Mouse (Mus musculus): ENCODE measurements around the gene Gm128. TPM values are rescaled to one million over a fixed set of nuclear protein-coding genes. Genes with fewer than 3 reads are reported as not detected.

The Gm128 gene
- total RNA-seq (2021) (not detected), polyA plus RNA-seq (2012; rRNA removed) (0.16 and 0.26 TPM in 2 replicates)
- long read RNA-seq, result 0 reads

- H3K79me2 ChIP-seq (replicated peaks; ENCODE audit: control insufficient read depth, insufficient read depth, low read length), result no peaks in the 10 kb centered on the region
- H3K27ac ChIP-seq, result no peak within 1 kb of the TSS
- TF ChIP-seq CTCF (IDR thresholded peaks at IDR 0.05) (no peak), EP300 (IDR thresholded peaks at IDR 0.05; ENCODE audit: insufficient read depth, low read depth, low read length) (no peak), POLR2A (IDR thresholded peaks at IDR 0.05; ENCODE audit: insufficient read depth, low read depth, low read length) (no peak)
- no peaks in the 10 kb centered on the region for H3K27me3 ChIP-seq (ENCODE audit: control insufficient read depth, insufficient read depth, low read length)
- intact Hi-C loops (cut with DNase I), result no loop called here
- no peak within 1 kb of the TSS for H3K4me3 ChIP-seq
- DNase-seq, result no peak
- peaks cover 5% of the 10 kb centered on the region for H3K4me1 ChIP-seq (ENCODE audit: control insufficient read depth, insufficient read depth, low read length)
- H3K9ac ChIP-seq (ENCODE audit: low read depth, low read length), result no peak within 1 kb of the TSS
- no peaks in the 10 kb centered on the region for H3K36me3 ChIP-seq (ENCODE audit: control insufficient read depth, insufficient read depth, low read length)
- WGBS, result 64% methylated on average over 7 of the region's 7 CpGs
These were observed at the start of gene Gm128 for GRCm38 (mm10) chr3:95241498-95241897. Gene Gm128 (minus strand): TSS chr3:95241598.

DNA sequence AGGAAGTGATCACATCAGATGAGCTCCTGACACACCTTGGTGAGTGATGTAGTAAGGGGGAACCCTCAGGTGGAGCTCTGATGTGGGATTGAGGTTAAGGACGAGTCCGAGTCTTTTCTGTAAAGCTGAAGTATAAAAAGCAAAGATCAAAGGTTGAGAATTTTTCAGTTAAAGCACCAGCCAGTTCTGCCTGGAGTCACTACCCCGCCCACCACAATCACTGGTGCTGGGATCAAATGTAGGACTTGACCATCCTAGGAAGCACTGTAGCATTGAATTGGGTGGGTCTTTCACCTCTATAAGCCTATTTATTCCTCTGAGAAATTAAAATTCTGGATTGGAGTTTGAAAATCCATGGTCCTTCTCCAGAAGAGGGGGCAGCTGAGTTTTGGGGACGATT lies 49.6 kb upstream of the Gm128 start:
- H3K4me1 ChIP-seq (ENCODE audit: control insufficient read depth, insufficient read depth, low read length), result peaks cover 3% of the 10 kb centered on the region; the same call in 1 of the 2 replicates
- no peaks in the 10 kb centered on the region for H3K27me3 ChIP-seq (ENCODE audit: control insufficient read depth, insufficient read depth, low read length)
- DNase-seq, result no peak
- TF ChIP-seq EP300 (IDR thresholded peaks at IDR 0.05; ENCODE audit: insufficient read depth, low read depth, low read length) (no peak), CTCF (IDR thresholded peaks at IDR 0.05) (no peak)
- intact Hi-C loops (cut with DNase I), result no loop called here
- WGBS, result 80% methylated on average over 4 of the region's 4 CpGs
- no peaks in the 10 kb centered on the region for H3K36me3 ChIP-seq (ENCODE audit: control insufficient read depth, insufficient read depth, low read length)
- H3K79me2 ChIP-seq (replicated peaks; ENCODE audit: control insufficient read depth, insufficient read depth, low read length), result no peaks in the 10 kb centered on the region
- H3K4me3 ChIP-seq, result no peak overlapping the region
- H3K27ac ChIP-seq, result no peak overlapping the region
- no peak overlapping the region for H3K9ac ChIP-seq (ENCODE audit: low read depth, low read length)

DNA sequence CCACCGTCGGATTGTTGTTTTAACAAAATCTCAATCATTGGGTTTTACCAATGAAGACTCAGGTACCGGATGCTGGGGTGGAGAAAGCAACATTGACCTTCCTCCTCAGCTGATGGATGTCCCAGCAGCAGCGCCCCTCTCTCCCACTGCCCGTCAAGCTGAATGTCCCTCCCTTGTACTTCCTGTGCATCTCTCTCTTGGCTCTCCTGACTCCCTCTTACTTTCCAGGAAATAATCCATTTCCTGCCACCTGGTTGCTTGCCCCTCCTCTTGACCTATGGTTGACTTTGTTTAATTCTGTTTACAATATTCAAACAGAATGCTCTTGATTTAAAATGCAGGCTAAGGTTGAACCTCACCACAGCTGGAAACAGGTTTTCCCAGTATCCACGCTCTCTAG lies 48.8 kb upstream of the Gm128 start:
- TF ChIP-seq CTCF (IDR thresholded peaks at IDR 0.05) (no peak), POLR2A (IDR thresholded peaks at IDR 0.05; ENCODE audit: insufficient read depth, low read depth, low read length) (no peak), EP300 (IDR thresholded peaks at IDR 0.05; ENCODE audit: insufficient read depth, low read depth, low read length) (no peak)
- no peak for DNase-seq
- intact Hi-C loops (cut with DNase I), result no loop called here
- no peaks in the 10 kb centered on the region for H3K79me2 ChIP-seq (replicated peaks; ENCODE audit: control insufficient read depth, insufficient read depth, low read length)
- peaks cover 2% of the 10 kb centered on the region; the same call in 1 of the 2 replicates for H3K4me1 ChIP-seq (ENCODE audit: control insufficient read depth, insufficient read depth, low read length)
- no peak overlapping the region for H3K4me3 ChIP-seq
- H3K27me3 ChIP-seq (ENCODE audit: control insufficient read depth, insufficient read depth, low read length), result no peaks in the 10 kb centered on the region
- WGBS, result 67% methylated on average over 6 of the region's 6 CpGs
- no peaks in the 10 kb centered on the region for H3K36me3 ChIP-seq (ENCODE audit: control insufficient read depth, insufficient read depth, low read length)
- no peak overlapping the region for H3K9ac ChIP-seq (ENCODE audit: low read depth, low read length)
- H3K27ac ChIP-seq, result no peak overlapping the region

GRCm38 (mm10) chr3:95289419-95289818 lies 48.0 kb upstream of the Gm128 start:
- no peak overlapping the region for H3K4me3 ChIP-seq
- peaks cover 2% of the 10 kb centered on the region; the same call in 1 of the 2 replicates for H3K4me1 ChIP-seq (ENCODE audit: control insufficient read depth, insufficient read depth, low read length)
- intact Hi-C loops (cut with DNase I), result no loop called here
- TF ChIP-seq CTCF (IDR thresholded peaks at IDR 0.05) (no peak), EP300 (IDR thresholded peaks at IDR 0.05; ENCODE audit: insufficient read depth, low read depth, low read length) (no peak), POLR2A (IDR thresholded peaks at IDR 0.05; ENCODE audit: insufficient read depth, low read depth, low read length) (no peak)
- no peaks in the 10 kb centered on the region for H3K36me3 ChIP-seq (ENCODE audit: control insufficient read depth, insufficient read depth, low read length)
- H3K79me2 ChIP-seq (replicated peaks; ENCODE audit: control insufficient read depth, insufficient read depth, low read length), result no peaks in the 10 kb centered on the region
- H3K9ac ChIP-seq (ENCODE audit: low read depth, low read length), result no peak overlapping the region
- H3K27me3 ChIP-seq (ENCODE audit: control insufficient read depth, insufficient read depth, low read length), result no peaks in the 10 kb centered on the region
- H3K27ac ChIP-seq, result no peak overlapping the region
- 83% methylated on average over 4 of the region's 4 CpGs for WGBS
- no peak for DNase-seq

DNA sequence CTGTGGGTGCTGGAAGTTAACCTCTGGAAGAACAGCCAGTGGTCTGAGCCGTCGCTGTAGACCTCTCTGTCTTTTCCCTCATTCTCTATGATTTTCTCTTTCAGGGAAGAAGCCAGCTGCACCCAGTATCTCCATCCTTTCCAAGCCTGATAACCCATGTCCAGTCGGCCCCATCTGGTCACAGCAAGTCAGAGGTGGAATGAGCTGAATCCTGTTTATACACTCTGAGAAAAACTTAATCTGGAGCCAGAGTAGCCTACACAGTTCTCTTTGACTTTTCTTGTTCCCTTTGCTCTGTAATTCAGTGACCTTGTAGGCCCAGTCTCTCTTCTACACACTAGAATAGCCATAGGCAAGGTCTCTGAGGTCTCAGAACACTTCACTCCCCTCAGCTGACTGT lies 46.1 kb upstream of the Gm128 start:
- TF ChIP-seq EP300 (IDR thresholded peaks at IDR 0.05; ENCODE audit: insufficient read depth, low read depth, low read length), result no peak
- TF ChIP-seq CTCF (IDR thresholded peaks at IDR 0.05), result no peak
- TF ChIP-seq POLR2A (IDR thresholded peaks at IDR 0.05; ENCODE audit: insufficient read depth, low read depth, low read length), result no peak
- WGBS, result 78% methylated on average over 3 of the region's 3 CpGs

DNA sequence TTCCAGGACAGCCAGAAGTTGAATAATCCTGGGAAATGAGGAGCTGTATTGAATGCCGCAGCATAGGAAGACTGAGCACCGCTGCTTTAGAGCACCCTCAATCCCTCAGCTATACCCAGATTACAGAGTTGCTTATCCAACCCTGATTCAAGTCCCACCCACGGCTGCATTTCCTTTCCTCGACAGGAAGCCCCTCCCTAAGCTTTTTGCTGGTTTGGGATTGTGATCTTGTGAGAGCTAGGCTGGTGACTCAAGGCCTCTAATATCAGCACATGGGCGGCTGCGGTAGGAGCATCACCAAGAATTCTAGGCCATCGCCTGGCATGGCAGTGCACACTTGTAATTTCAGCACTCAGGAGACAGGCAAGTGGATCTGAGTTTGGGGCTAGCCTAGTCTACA lies 45.1 kb upstream of the Gm128 start:
- Histone ChIP-seq H3K36me3 (ENCODE audit: control insufficient read depth, insufficient read depth, low read length) (no peaks in the 10 kb centered on the region), H3K4me1 (ENCODE audit: control insufficient read depth, insufficient read depth, low read length) (peaks cover 3% of the 10 kb centered on the region), H3K4me3 (no peak overlapping the region), H3K79me2 (replicated peaks; ENCODE audit: control insufficient read depth, insufficient read depth, low read length) (no peaks in the 10 kb centered on the region), H3K27me3 (ENCODE audit: control insufficient read depth, insufficient read depth, low read length) (no peaks in the 10 kb centered on the region), H3K9ac (ENCODE audit: low read depth, low read length) (peak overlapping the region; percentile 19), H3K27ac (peak overlapping the region; percentile 41)
- TF ChIP-seq POLR2A (IDR thresholded peaks at IDR 0.05; ENCODE audit: insufficient read depth, low read depth, low read length) (peak; percentile 47; the same call in 1 of the 2 replicates), CTCF (IDR thresholded peaks at IDR 0.05) (no peak), EP300 (IDR thresholded peaks at IDR 0.05; ENCODE audit: insufficient read depth, low read depth, low read length) (no peak)
- WGBS, result 37% methylated on average over 7 of the region's 7 CpGs
- peak in 1 of 2 experiments; percentile 43 for DNase-seq
- intact Hi-C loops (cut with DNase I), result no loop called here

More for the DNA sequence above, 46.1 kb upstream of the Gm128 start:
- Histone ChIP-seq H3K27me3 (ENCODE audit: control insufficient read depth, insufficient read depth, low read length) (no peaks in the 10 kb centered on the region), H3K9ac (ENCODE audit: low read depth, low read length) (no peak overlapping the region), H3K27ac (no peak overlapping the region), H3K79me2 (replicated peaks; ENCODE audit: control insufficient read depth, insufficient read depth, low read length) (no peaks in the 10 kb centered on the region), H3K4me1 (ENCODE audit: control insufficient read depth, insufficient read depth, low read length) (peaks cover 3% of the 10 kb centered on the region), H3K4me3 (no peak overlapping the region), H3K36me3 (ENCODE audit: control insufficient read depth, insufficient read depth, low read length) (no peaks in the 10 kb centered on the region)
- DNase-seq, result no peak
- intact Hi-C loops (cut with DNase I), result no loop called here

Measured in heart, adult 2 months (tissue).